Mouse (Mus musculus) E14TG2a.4 (cell line): ENCODE results near the gene Fcho2.

ENCODE experiments used
- CTCF ChIP-seq: conservative IDR thresholded peaks from 2 replicates; pipeline ENCODE4 v1.5.1; 2014; ENCODE audit warnings: low read length
- POU5F1 ChIP-seq: IDR thresholded peaks from 2 replicates; pipeline ENCODE4 v1.6.1; 2014; ENCODE audit warnings: low read length, borderline replicate concordance

DNA sequence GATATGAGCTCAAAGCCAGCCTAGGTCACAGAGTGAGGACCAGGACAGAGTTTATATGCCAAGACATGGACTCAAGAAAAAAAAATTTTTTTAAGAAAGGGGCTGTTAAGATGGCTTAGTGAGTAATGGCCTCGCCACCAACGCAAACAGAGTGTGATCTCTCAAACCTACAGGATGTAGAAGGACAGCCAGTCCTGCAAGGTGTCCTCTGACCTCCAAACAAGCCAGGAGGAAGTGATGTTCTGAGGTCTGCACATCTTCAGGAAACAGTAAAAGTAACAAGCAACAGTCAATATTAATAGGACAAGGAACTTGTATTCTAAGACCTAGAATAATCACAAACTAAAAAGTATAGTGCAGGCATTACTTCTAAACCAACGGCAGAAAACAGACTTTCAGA, 12.3 kb downstream of the Fcho2 start:
- TF ChIP-seq CTCF = no peak
- TF ChIP-seq POU5F1 = no peak
